In genomic region chr4:97593869-97594268, GRCm38 (mm10) we compare ENCODE assay signal across 30 mouse cellular contexts.
DNase-seq lines count a peak whose midpoint lies in the region; ATAC-seq lines count a peak whose summit lies in the region.
"Had no signal": no experiment of that assay in that cellular context is flagged by ENCODE, and none has a peak within 500 bp of the region (broad histone marks: within the 10 kb centered on the region; RNA-seq: fewer than 3 reads in every experiment).

No protein-coding gene starts in this region.

- no peak overlapping the region for H3K4me3 ChIP-seq in heart, embryonic 13.5 days
- no peak overlapping the region for H3K4me3 ChIP-seq in intestine, embryonic 14.5 days (ENCODE audit: low read depth, low read length)
- no peak overlapping the region for H3K4me3 ChIP-seq in intestine, embryonic 15.5 days (replicated peaks)
- no peak overlapping the region for H3K4me3 ChIP-seq in limb, embryonic 10.5 days
- H3K4me3 ChIP-seq: embryonic facial prominence, embryonic 10.5 days; embryonic facial prominence, embryonic 13.5 days; erythroblast, embryonic 14.5 days; forebrain, embryonic 13.5 days had no signal

- H3K9ac ChIP-seq in heart, embryonic 13.5 days, result no peak overlapping the region
- no peak overlapping the region for H3K9ac ChIP-seq in intestine, embryonic 14.5 days (ENCODE audit: low read length)
- no peak overlapping the region for H3K9ac ChIP-seq in intestine, embryonic 15.5 days
- H3K9ac ChIP-seq: embryonic facial prominence, embryonic 13.5 days; forebrain, embryonic 13.5 days; hindbrain, embryonic 14.5 days had no signal

- peaks cover 27% of the 10 kb centered on the region for H3K4me1 ChIP-seq in heart, embryonic 13.5 days
- no peaks in the 10 kb centered on the region for H3K4me1 ChIP-seq in intestine, embryonic 14.5 days (replicated peaks; ENCODE audit: control insufficient read depth, insufficient read depth, low read length)
- H3K4me1 ChIP-seq in intestine, embryonic 15.5 days (replicated peaks), result no peaks in the 10 kb centered on the region
- H3K4me1 ChIP-seq in limb, embryonic 10.5 days, result peaks cover 46% of the 10 kb centered on the region
- H3K4me1 ChIP-seq: forebrain, embryonic 13.5 days had no signal

- no peaks in the 10 kb centered on the region for H3K36me3 ChIP-seq in heart, embryonic 13.5 days
- H3K36me3 ChIP-seq in intestine, embryonic 14.5 days (ENCODE audit: control insufficient read depth, insufficient read depth, low read length), result no peaks in the 10 kb centered on the region
- no peaks in the 10 kb centered on the region for H3K36me3 ChIP-seq in intestine, embryonic 15.5 days
- H3K36me3 ChIP-seq in limb, embryonic 10.5 days, result no peaks in the 10 kb centered on the region
- H3K36me3 ChIP-seq: embryonic facial prominence, embryonic 10.5 days; embryonic facial prominence, embryonic 13.5 days; G1E had no signal

- no peaks in the 10 kb centered on the region for H3K9me3 ChIP-seq in heart, embryonic 13.5 days
- no peaks in the 10 kb centered on the region for H3K9me3 ChIP-seq in intestine, embryonic 14.5 days (ENCODE audit: control insufficient read depth, low read length)
- no peaks in the 10 kb centered on the region for H3K9me3 ChIP-seq in intestine, embryonic 15.5 days
- no peaks in the 10 kb centered on the region for H3K9me3 ChIP-seq in limb, embryonic 10.5 days (replicated peaks)
- H3K9me3 ChIP-seq: embryonic facial prominence, embryonic 10.5 days; embryonic facial prominence, embryonic 13.5 days; forebrain, embryonic 13.5 days had no signal

- H3K4me2 ChIP-seq in heart, embryonic 13.5 days, result no peak overlapping the region
- H3K4me2 ChIP-seq in intestine, embryonic 14.5 days (ENCODE audit: low read length), result no peak overlapping the region
- no peak overlapping the region for H3K4me2 ChIP-seq in intestine, embryonic 15.5 days (replicated peaks)
- H3K4me2 ChIP-seq: embryonic facial prominence, embryonic 13.5 days; forebrain, embryonic 13.5 days; heart, embryonic 11.5 days; hindbrain, embryonic 14.5 days had no signal

- intact Hi-C loops in gastrocnemius, postnatal 36 days (cut with DNase I), result no loop called here

- no peak for DNase-seq in heart, adult 9 months (ENCODE audit: low spot score in 2 of 2)
- DNase-seq in intestine, embryonic 14.5 days (ENCODE audit: low spot score), result peak; percentile 33
- DNase-seq in limb, embryonic 10.5 days (ENCODE audit: low spot score), result peak; percentile 45
- no peak for DNase-seq in adrenal gland, adult 18-20 months (ENCODE audit: low spot score in 2 of 2)
- no peak for DNase-seq in gastrocnemius, postnatal 36 days
- DNase-seq: adrenal gland, adult 8-10 months; adrenal gland, postnatal 25 days; B cell, adult 2 months; cerebellum, adult 11-12 months; cerebellum, adult 8-10 months; cerebellum, postnatal 10 days; cerebellum, postnatal 36 days; embryo, embryonic 11 days; gastrocnemius, postnatal 10 days; heart, adult 11 months; heart, postnatal 4 days; kidney, adult 11 months had no signal

- no peak; the same call in 1 of the 2 replicates for ATAC-seq in heart, embryonic 13.5 days (ENCODE audit: extremely low read depth, insufficient number of reproducible peaks, low FRiP score, low TSS enrichment)
- no peak for ATAC-seq in intestine, embryonic 14.5 days (replicated peaks; ENCODE audit: low FRiP score, low TSS enrichment, low read depth)
- no peak for ATAC-seq in intestine, embryonic 15.5 days
- ATAC-seq: forebrain, embryonic 13.5 days; forebrain, embryonic 16.5 days; hindbrain, postnatal 0 days; inflammation-experienced regulatory T-cells, adult 6 months had no signal

- 19% methylated on average over 5 of the region's 5 CpGs for whole genome bisulfite sequencing in heart, embryonic 13.5 days
- 84% methylated on average over 5 of the region's 5 CpGs for WGBS in intestine, embryonic 14.5 days
- WGBS in intestine, embryonic 15.5 days, result 85% methylated on average over 5 of the region's 5 CpGs
- WGBS in limb, embryonic 10.5 days, result 29% methylated on average over 5 of the region's 5 CpGs

- peak overlapping the region; percentile 24; the same call in 1 of the 2 replicates for H3K27ac ChIP-seq in heart, embryonic 13.5 days (replicated peaks)
- no peak overlapping the region for H3K27ac ChIP-seq in intestine, embryonic 14.5 days (ENCODE audit: low read depth)
- no peak overlapping the region for H3K27ac ChIP-seq in intestine, embryonic 15.5 days
- no peak overlapping the region for H3K27ac ChIP-seq in limb, embryonic 10.5 days
- H3K27ac ChIP-seq: embryonic facial prominence, embryonic 10.5 days; embryonic facial prominence, embryonic 13.5 days; forebrain, embryonic 13.5 days; hindbrain, embryonic 14.5 days; hindbrain, postnatal 0 days had no signal

- no peaks in the 10 kb centered on the region for H3K27me3 ChIP-seq in heart, embryonic 13.5 days (replicated peaks)
- no peaks in the 10 kb centered on the region for H3K27me3 ChIP-seq in intestine, embryonic 14.5 days (replicated peaks; ENCODE audit: control insufficient read depth, insufficient read depth, low read length)
- H3K27me3 ChIP-seq in intestine, embryonic 15.5 days (replicated peaks), result no peaks in the 10 kb centered on the region
- peaks cover 36% of the 10 kb centered on the region for H3K27me3 ChIP-seq in limb, embryonic 10.5 days (ENCODE audit: low read depth, poor library complexity, severe bottlenecking)
- H3K27me3 ChIP-seq: CH12.LX; embryonic facial prominence, embryonic 13.5 days; forebrain, embryonic 13.5 days had no signal

Comparison
In these comparisons a context has a peak if more than half of its experiments do, and no peak if none do; other contexts are left out.
1. DNase-seq: peak in intestine, embryonic 14.5 days (single experiment) and limb, embryonic 10.5 days (single experiment); none in heart, adult 9 months (0 of 2), adrenal gland, adult 18-20 months (0 of 2) and gastrocnemius, postnatal 36 days (0 of 2).